Mouse (Mus musculus): Measurements from ENCODE around the gene Rybp.

Rybp gene

GRCm38 (mm10) chr6:100288730-100289035 is 1.4 kb upstream of the Rybp start:
- in situ Hi-C loops (cut with MboI, MseI), result loop anchor here (25.0 kb wide), 1 partner anchor 549 kb away; the partner anchor contains the start of gene Ppp4r2

DNA sequence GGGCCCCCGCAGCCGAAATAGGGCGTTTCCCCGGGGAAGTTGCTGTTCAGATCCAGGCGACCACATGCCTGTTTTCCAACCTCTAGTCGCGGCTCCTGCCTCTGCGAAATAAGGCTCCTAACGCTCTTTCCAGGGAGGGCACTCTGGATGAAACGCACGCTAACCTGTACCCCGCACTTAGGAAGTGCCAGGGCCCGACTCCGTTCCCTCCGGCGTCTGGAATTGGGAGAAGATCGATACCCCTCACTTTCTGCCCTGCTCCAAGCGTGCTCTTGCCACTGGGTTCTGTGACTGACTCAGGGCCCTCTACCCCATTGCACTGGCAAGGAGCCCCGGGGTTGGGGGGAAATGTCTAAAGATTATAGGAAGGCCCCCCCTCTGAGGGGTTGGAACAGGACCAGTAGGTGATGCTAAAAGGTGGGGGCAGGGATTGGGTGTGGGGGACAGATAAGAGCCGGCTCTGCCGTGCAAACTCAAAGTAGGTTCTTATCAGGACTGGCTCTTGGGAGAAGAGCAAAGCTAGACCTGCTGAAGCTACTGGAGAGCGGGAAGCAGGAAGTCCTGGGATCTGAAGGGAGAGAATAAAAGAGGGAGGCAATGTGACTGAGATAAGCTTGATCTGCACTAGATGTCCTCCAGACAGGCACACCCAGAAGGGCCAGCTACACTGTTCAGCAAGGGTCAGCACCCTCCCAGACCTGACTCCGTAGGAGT is 888 bp upstream of the Rybp start:
- in situ Hi-C loops (cut with MboI, MseI), result loop anchor here (25.0 kb wide), 1 partner anchor 549 kb away; the partner anchor contains the start of gene Ppp4r2

- in situ Hi-C loops (cut with MboI, MseI), result loop anchor here (25.0 kb wide), 1 partner anchor 551 kb away; the partner anchor contains the start of gene Ppp4r2
Measured at GRCm38 (mm10) chr6:100286573-100287333, 532 bp downstream of the Rybp start.

- in situ Hi-C loops (cut with MboI, MseI), result loop anchor here (25.0 kb wide), 1 partner anchor 551 kb away; the partner anchor contains the start of gene Ppp4r2
Measured at GRCm38 (mm10) chr6:100285985-100286572, 1.2 kb downstream of the Rybp start.

DNA sequence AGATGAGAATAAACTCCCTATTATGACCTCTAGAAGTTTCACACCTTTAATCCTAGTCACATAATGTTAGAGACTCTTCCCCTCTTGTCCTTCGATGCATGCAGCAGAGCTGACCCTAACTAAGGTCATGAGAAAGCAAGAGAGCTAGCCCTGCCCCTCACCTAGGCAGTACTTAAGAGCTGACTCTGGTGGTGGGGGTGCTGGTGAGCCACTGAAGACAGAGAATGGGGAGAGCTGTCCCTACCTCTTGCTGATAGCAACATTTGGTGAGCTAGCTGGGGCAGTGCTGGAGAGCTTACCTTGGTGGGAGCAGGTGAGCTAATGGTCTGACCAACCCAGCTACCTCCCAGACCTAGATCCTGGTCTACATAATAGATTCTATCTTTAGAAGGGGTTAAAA is 8.4 kb downstream of the Rybp start:
- in situ Hi-C loops (cut with MboI, MseI), result loop anchor here (25.0 kb wide), 1 partner anchor 558 kb away; the partner anchor contains the start of gene Ppp4r2

DNA sequence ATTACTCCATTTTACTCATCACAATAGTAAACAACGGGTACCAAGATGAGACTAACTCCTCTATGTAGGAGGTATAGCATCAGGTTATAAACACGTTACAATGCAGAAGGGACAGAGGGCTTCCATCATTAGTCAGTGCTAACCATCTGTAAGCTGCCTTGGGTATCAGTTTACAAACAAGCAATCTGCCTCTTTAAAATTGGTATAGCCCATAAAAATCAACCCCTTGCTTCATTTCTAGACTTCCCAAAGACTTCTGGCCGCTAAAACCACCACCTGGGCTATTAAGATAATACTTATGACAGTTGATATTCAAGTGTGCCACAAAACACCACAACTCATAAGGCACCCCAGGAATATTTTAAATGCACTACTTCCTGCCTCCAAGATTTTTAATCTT is 10.9 kb downstream of the Rybp start:
- in situ Hi-C loops (cut with MboI, MseI), result loop anchor here (25.0 kb wide), 1 partner anchor 561 kb away; the partner anchor contains the start of gene Ppp4r2

GRCm38 (mm10) chr6:100275643-100276042 is 11.6 kb downstream of the Rybp start:
- in situ Hi-C loops (cut with MboI, MseI), result loop anchor here (25.0 kb wide), 1 partner anchor 562 kb away; the partner anchor contains the start of gene Ppp4r2

DNA sequence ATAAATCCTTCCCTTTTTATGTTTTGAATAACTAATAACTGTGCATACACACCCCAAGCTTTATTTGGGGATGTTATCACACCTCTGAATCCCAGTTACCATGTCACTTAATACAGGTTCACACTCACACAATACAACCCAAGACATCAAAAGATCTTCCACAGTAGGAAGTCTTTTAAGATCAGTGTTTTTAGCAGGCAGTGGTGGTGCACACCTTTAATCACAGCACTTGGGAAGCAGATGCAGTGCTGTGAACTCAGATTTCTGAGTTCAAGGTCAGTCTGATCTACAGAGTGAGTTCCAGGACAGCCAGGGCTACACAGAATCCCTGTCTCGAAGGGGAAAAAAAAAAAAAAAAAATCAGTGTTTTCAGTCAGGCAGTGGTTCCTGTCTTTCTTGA is 13.7 kb downstream of the Rybp start:
- in situ Hi-C loops (cut with MboI, MseI), result no loop called here

- in situ Hi-C loops (cut with MboI, MseI), result no loop called here
Measured at GRCm38 (mm10) chr6:100271992-100272391, 15.3 kb downstream of the Rybp start.

- in situ Hi-C loops (cut with MboI, MseI), result no loop called here
Measured at GRCm38 (mm10) chr6:100270765-100271164, 16.5 kb downstream of the Rybp start.

DNA sequence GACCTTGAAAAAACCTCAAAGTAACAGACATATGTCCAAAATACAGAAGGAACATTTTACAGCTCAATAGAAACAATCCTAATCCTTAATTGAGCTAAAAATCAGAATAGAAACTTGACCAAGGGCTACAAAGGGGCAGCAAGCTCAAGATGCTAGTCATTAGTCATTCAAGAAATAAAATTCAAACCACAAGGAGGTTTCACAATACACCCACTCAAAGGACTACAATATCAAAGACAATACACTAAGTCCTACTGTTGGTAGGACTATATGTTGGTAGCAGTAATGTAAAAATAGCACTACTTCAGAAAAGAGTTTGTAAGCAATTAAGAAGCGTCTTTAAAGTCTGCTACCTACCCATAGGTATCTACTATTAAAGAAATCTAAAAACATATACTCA is 27.7 kb downstream of the Rybp start:
- in situ Hi-C loops (cut with MboI, MseI), result loop anchor here (10.0 kb wide), 1 partner anchor 765 kb away; no protein-coding TSS in a partner anchor

DNA sequence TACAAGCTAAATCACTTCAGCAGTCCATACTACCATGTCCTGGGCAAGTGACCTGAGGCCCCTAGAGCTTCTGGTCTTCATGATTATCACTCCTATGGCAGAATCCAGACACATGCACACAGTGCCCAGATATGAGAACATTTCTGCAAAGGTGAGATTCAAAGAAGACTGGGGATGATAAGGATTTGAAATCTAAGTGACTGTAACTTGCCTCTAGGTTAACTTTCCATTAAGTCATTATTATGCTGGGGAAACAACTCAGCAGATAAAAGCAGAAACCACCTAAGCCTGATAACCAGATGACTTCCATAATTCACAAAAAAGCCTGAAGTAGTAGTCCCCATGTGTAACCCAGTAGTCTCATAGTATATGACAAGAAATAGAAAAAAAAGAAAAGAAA is 29.0 kb downstream of the Rybp start:
- in situ Hi-C loops (cut with MboI, MseI), result no loop called here

GRCm38 (mm10) chr6:100255411-100255810 is 31.9 kb downstream of the Rybp start:
- in situ Hi-C loops (cut with MboI, MseI), result no loop called here

DNA sequence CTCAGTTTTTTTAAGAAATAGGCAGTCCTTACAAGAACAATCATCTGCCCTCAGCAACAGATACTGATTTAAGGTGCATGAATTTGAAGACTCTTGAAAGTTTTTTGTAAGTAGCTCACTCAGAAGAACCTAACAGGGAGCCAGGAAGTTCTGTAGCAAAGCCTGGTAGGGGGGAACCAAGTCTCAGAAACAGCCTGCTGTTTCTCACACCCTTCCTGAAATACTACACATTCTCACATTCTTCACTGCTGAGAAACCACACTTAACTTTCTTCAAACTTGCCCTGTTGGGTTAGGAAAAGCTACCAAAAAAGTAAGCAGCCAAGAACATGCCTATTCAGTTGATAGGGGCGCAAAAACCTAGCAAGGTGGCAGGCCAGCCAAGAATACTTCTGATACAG is 32.6 kb downstream of the Rybp start:
- in situ Hi-C loops (cut with MboI, MseI), result no loop called here

DNA sequence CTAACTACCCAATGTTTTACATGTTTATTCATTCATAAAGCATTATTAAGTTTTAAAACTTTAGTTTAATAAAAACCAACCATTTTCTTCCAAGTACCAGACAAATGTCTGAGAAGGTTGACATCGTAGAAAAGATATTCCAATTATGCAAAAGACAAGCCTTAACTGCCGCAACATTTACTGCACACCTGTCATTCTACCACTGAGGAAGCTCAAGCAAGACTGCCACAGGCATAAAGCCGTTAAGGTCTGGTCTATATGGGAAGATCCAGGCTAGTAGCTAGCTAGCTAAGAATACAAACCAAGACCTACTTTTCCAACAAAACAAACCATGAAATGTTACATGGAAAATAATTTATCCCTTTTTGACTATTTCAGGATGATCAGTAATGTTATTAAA is 42.8 kb downstream of the Rybp start:
- in situ Hi-C loops (cut with MboI, MseI), result loop anchor here (5.0 kb wide), 1 partner anchor 53 kb away; no protein-coding TSS in a partner anchor

- in situ Hi-C loops (cut with MboI, MseI), result no loop called here
Measured at GRCm38 (mm10) chr6:100235036-100235435, 52.2 kb downstream of the Rybp start.

- in situ Hi-C loops (cut with MboI, MseI), result no loop called here
Measured at GRCm38 (mm10) chr6:100233522-100233921, 53.8 kb downstream of the Rybp start.

GRCm38 (mm10) chr6:100233061-100233460 is 54.2 kb downstream of the Rybp start:
- in situ Hi-C loops (cut with MboI, MseI), result no loop called here

- in situ Hi-C loops (cut with MboI, MseI), result no loop called here
Measured at GRCm38 (mm10) chr6:100226204-100226603, 61.1 kb downstream of the Rybp start.

DNA sequence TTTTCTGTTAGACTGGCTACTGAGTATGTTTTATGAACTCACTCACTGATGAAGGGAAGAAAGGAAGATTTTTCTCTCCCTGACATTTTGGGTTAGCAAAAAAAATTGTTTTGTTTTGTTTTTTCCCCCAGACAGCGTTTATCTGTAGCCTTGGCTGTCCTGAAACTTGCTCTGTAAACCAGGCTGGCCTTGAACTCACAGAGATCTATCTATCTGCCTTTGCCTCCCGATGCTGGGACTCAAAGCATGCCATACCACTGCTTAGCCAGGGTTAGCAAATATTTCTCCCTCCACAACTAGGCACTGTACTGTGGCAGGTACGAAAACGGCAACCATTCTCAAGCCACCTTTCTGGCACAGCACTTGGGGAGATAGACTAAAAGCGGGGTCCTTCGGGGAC is 63.4 kb downstream of the Rybp start:
- in situ Hi-C loops (cut with MboI, MseI), result no loop called here

DNA sequence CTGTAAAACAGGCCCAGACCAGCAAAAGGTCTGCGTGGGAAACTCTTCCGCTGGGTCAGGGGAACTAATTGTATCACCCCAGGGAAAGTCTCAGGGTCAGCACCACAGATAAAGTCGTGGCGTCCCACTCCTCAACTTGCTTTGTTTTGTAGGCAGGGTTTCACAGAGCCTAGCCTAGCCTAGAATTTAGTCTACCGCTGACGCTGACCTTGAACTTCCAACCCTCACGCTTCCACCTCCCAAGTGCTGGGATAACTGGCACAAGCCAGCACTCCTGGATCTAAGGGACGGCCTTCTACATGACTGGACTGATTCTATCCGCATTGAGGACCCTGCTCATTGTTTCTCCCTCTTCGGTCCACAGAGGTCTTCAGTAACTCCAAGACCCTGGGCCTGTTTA is 63.9 kb downstream of the Rybp start:
- in situ Hi-C loops (cut with MboI, MseI), result no loop called here

DNA sequence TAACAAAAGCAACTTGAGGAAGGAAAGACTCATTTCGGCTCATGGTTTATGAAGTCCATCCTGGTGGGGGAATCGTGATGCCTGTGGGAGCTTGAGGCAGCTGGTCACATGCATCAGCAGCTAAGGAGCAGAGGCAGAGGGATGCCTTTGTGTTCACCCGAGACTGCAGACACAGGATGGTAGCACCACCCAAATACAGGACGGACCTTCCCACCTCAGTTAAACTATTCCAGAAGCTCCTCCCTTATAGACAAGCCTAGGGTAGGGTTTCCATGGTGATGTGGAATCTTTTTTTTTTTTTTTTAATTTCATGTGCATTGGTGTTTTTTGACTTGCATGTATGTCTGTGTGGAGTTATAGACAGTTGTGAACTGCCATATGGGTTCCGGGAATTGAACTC is 64.4 kb downstream of the Rybp start:
- in situ Hi-C loops (cut with MboI, MseI), result no loop called here
